In genomic region chr15:8168591-8169265, GRCm38 (mm10) we compare ENCODE assay signal across 7 mouse cellular contexts. TPM values are rescaled to one million over a fixed set of nuclear protein-coding genes. Genes with fewer than 3 reads are reported as not detected.
DNase-seq lines count a peak whose midpoint lies in the region; ATAC-seq and TF ChIP-seq lines count a peak whose summit lies in the region.

Gene Cplane1, plus strand, starts transcription at chr15:8169106.

- intact Hi-C loops in left cerebral cortex, postnatal 4 days (cut with DNase I) = no loop called here

- DNase-seq in adrenal gland, adult 2 months = peak; percentile 97
- DNase-seq in embryo, embryonic 11.5 days (ENCODE audit: low read depth, low spot score) = peak; percentile 93
- DNase-seq in gastrocnemius, postnatal 4 days (ENCODE audit: low spot score in 2 of 2) = peak; percentile 94 to 95
- DNase-seq in left cerebral cortex, postnatal 4 days = peak; percentile 95

- no peak for TF ChIP-seq CTCF in intestine, postnatal 0 days (IDR thresholded peaks at IDR 0.05; ENCODE audit: low read depth)
- TF ChIP-seq CTCF in small intestine, adult 2 months (IDR thresholded peaks at IDR 0.05; ENCODE audit: extremely low read depth, insufficient read length, insufficient replicate concordance, low read depth, low read length) = no peak

- peak within 1 kb of the TSS; percentile 96 for H3K4me3 ChIP-seq in intestine, postnatal 0 days (ENCODE audit: low read depth, low read length)
- peak within 1 kb of the TSS; percentile 92 for H3K4me3 ChIP-seq in midbrain, embryonic 12.5 days
- peak within 1 kb of the TSS; percentile 89 for H3K4me3 ChIP-seq in small intestine, adult 2 months (ENCODE audit: low read depth, low read length)

- H3K27ac ChIP-seq in intestine, postnatal 0 days (ENCODE audit: low read depth, low read length) = peak within 1 kb of the TSS; percentile 46
- peak within 1 kb of the TSS; percentile 92 for H3K27ac ChIP-seq in midbrain, embryonic 12.5 days (replicated peaks)
- H3K27ac ChIP-seq in small intestine, adult 2 months (ENCODE audit: insufficient read depth, low read depth, low read length) = peak within 1 kb of the TSS; percentile 11; the same call in 1 of the 2 replicates

- H3K4me1 ChIP-seq in intestine, postnatal 0 days (replicated peaks; ENCODE audit: control insufficient read depth, insufficient read depth, low read length) = no peaks in the 10 kb centered on the region; the same call in 1 of the 2 replicates
- peaks cover 7% of the 10 kb centered on the region for H3K4me1 ChIP-seq in midbrain, embryonic 12.5 days
- no peaks in the 10 kb centered on the region for H3K4me1 ChIP-seq in small intestine, adult 2 months (ENCODE audit: control insufficient read depth, insufficient read depth, insufficient read length, low read length)

- TF ChIP-seq POLR2A in small intestine, adult 2 months (IDR thresholded peaks at IDR 0.05; ENCODE audit: low read depth, low read length) = peak; percentile 73

- ATAC-seq in intestine, postnatal 0 days = peak; percentile 98
- peak; percentile 99 for ATAC-seq in midbrain, embryonic 12.5 days (ENCODE audit: low FRiP score, low read depth)

- H3K4me2 ChIP-seq in intestine, postnatal 0 days (replicated peaks; ENCODE audit: low read depth) = peak within 1 kb of the TSS; percentile 91
- H3K4me2 ChIP-seq in midbrain, embryonic 12.5 days (replicated peaks) = peak within 1 kb of the TSS; percentile 63

- H3K9me3 ChIP-seq in intestine, postnatal 0 days (ENCODE audit: control insufficient read depth) = no peaks in the 10 kb centered on the region
- H3K9me3 ChIP-seq in midbrain, embryonic 12.5 days = no peaks in the 10 kb centered on the region

- H3K36me3 ChIP-seq in intestine, postnatal 0 days (ENCODE audit: control insufficient read depth, insufficient read depth) = peaks cover 4% of the 10 kb centered on the region; the same call in 1 of the 2 replicates
- H3K36me3 ChIP-seq in midbrain, embryonic 12.5 days = peaks cover 24% of the 10 kb centered on the region
- H3K36me3 ChIP-seq in small intestine, adult 2 months (ENCODE audit: control insufficient read depth, insufficient read depth, low read length) = no peaks in the 10 kb centered on the region

- peak within 1 kb of the TSS; percentile 81 for H3K9ac ChIP-seq in intestine, postnatal 0 days (ENCODE audit: low read depth, low read length)
- peak within 1 kb of the TSS; percentile 95 for H3K9ac ChIP-seq in midbrain, embryonic 12.5 days (replicated peaks)

- under 1% methylated on average over 44 of the region's 47 CpGs for WGBS in intestine, postnatal 0 days
- under 1% methylated on average over 37 of the region's 47 CpGs for WGBS in midbrain, embryonic 12.5 days
- WGBS in small intestine, adult 2 months = under 1% methylated on average over 46 of the region's 47 CpGs

- no peaks in the 10 kb centered on the region for H3K27me3 ChIP-seq in intestine, postnatal 0 days (replicated peaks; ENCODE audit: control insufficient read depth, insufficient read depth, low read length)
- no peaks in the 10 kb centered on the region for H3K27me3 ChIP-seq in midbrain, embryonic 12.5 days
- H3K27me3 ChIP-seq in small intestine, adult 2 months (ENCODE audit: control insufficient read depth, insufficient read depth, low read length) = no peaks in the 10 kb centered on the region

RNA-seq across cellular contexts. Expression of gene Cplane1, which starts in this region (rescaled TPM):
- total RNA-seq in adrenal gland, adult 2 months (2021) = 1 to 10 TPM; 8.7 to 8.9 TPM
- 2.0 and 2.1 TPM in 2 replicates for polyA plus RNA-seq in adrenal gland, adult 2 months (2012; rRNA removed)
- 10 to 100 TPM; 13.5 to 14.2 TPM for total RNA-seq in gastrocnemius, postnatal 4 days (2021)
- polyA plus RNA-seq in intestine, postnatal 0 days (2015; fragmentation: Nextera tagmentation; extraction: Ambion mirVana) = 1.9 and 2.2 TPM in 2 replicates
- total RNA-seq in left cerebral cortex, postnatal 4 days (2021) = 10 to 100 TPM; 47.7 to 48.9 TPM
- polyA plus RNA-seq in midbrain, embryonic 12.5 days (2016; fragmentation: Nextera tagmentation; extraction: Ambion mirVana) = 15.2 and 18.1 TPM in 2 replicates
- 0.37 and 0.48 TPM in 2 replicates for polyA plus RNA-seq in small intestine, adult 2 months (2012; rRNA removed)

Comparison
In these comparisons a context has a peak if more than half of its experiments do, and no peak if none do; other contexts are left out.
1. Peak in every context shown above with its lines: DNase-seq, ATAC-seq, H3K4me3 ChIP-seq and H3K27ac ChIP-seq.
2. H3K27ac ChIP-seq: peak in every context shown above with its lines; median percentile 92 in midbrain, embryonic 12.5 days; 46 in intestine, postnatal 0 days; 11 in small intestine, adult 2 months.